Mouse (Mus musculus) cerebellum, adult 11 months (tissue): ENCODE measurements around the gene Pknox2.

ENCODE experiments used
- DNase-seq: peaks from one replicate; pipeline ENCODE4 v3.0.0; 2022

Pknox2 gene

DNA sequence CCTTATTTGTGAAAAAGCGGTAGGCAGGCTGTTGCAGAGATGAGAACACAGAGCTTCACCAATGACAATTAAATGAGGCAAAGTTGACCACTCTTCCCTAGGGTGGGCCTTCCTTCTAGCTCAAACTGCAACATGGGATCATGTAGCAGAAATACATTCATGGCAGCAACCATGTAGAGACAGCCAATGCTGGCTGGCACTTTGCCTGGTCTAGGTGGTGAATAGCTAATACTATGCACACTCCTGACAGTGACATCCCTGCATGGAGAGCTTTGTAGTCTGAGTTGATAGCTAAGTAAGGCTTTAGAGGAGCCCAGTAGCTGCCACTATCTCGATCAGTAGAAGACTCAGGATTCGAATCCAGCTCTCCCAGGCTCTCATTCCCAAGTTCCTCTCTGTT lies 48.6 kb downstream of the Pknox2 start:
- DNase-seq: no peak

- DNase-seq: peak; percentile 20
These were observed 52.8 kb downstream of the Pknox2 start for GRCm38 (mm10) chr9:37094230-37094990.

DNA sequence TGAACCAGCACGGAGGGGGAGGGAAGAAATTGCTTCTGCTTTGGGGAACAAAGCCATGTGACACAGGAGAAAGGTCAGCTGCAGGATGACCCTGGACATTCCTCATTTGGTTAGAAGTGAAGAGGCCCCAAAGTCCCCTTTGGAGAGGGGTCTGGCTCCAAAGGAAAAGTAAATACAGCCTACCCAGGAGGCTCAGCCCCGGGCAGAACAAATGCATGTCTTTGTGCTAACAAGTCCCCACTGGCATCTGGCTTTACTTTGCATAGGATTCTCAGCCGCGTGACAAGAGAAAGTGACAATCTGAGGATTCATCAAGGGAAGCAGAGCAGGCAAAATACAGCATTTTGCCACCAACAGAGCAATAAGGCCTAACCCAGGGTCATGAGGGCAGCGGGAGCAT lies 54.1 kb downstream of the Pknox2 start:
- DNase-seq: no peak

GRCm38 (mm10) chr9:37089894-37090652 lies 57.1 kb downstream of the Pknox2 start:
- DNase-seq: no peak

DNA sequence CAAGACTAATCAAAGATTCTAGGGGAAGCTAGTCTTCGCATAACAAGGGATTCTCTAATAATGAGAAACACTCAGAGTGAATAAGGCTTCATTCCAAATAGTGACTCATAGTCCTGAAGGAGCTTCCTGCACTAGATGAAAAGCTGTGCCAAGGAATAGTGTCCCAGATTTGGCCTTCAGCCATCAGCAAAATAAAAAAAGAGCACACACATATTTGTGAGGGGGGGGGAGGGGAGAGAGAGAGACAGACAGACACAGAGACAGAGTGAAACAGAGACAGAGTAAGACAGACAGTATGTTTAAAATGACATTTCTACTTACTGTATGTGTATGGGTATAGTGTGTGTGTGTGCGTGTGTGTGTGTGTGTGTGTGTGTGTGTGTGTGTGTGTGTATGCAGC lies 61.8 kb downstream of the Pknox2 start:
- peak; percentile 21 for DNase-seq

DNA sequence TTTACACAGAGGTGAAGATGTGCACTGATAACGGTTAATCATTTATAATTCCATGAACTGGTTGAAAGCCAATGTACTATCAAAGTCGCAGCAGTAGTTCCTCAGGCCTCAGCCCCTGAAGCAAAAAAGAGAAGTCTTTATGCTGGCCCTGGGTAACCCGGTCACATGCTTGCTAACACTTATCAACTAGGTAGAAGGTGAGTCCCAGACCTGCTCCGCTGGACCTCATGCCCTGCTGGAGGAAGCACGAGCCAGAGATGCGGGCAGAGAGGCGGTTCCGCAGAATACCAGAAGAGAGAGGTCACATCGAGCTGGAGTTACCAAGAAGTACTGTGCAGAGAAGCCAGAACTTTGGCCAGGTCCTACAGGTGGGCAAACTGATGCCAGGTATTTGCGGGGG lies 65.0 kb downstream of the Pknox2 start:
- no peak for DNase-seq

GRCm38 (mm10) chr9:37080309-37080708 lies 66.9 kb downstream of the Pknox2 start:
- DNase-seq: no peak

GRCm38 (mm10) chr9:37077063-37077418 lies 70.2 kb downstream of the Pknox2 start:
- DNase-seq: no peak

DNA sequence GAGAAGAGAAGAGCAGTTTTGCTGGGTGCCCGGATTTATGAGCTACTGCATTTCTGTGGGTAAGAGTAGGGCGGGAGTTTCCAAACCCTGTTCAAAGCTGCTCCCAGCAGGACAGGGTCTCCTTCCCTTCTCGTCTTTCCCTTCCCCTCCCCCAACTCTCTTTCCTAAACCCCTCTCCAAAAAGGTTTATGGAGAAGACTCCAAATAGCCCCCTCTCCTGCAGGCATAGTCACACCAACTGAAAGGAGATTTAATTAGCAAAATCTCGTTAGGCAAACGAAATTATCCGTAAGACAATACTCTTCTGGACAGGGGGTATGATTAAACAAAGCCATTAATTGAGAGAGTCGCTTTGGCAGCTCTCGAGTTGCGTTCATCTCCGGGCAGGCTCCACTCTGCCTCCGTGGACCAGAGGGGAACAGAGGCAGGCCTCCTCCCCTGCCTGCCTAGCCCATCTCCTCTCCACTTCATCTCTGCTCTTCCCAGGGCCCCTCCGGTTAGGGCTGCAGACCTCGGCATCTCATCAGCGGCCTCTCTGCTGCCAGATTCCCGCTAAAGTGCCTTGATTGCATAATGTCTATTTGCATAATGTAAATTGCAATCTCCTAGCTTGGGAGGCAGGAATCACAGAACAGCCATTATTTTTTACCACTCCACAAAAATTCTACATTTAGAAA lies 70.7 kb downstream of the Pknox2 start:
- DNase-seq: no peak

DNA sequence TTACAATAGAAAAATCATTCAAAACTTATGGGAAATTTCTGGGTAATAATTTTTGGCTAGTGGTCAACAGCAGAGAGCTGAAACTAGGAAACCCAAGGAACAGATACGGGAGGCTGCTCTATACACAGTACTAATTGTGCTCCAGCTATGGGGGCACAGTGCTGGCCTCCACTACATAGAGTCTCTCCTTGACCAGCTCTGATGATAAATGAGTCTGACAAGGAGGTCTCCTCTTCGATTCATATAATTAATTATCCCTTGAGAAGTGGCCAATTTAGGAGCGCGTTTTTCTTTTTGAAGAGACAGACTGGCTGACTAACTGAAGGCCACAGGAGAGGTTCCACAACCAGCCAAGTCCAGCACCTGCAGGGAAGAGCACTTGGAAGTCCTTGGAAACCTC lies 71.3 kb downstream of the Pknox2 start:
- DNase-seq: no peak

GRCm38 (mm10) chr9:37069391-37070312 lies 77.6 kb downstream of the Pknox2 start:
- peak; percentile 25 for DNase-seq

DNA sequence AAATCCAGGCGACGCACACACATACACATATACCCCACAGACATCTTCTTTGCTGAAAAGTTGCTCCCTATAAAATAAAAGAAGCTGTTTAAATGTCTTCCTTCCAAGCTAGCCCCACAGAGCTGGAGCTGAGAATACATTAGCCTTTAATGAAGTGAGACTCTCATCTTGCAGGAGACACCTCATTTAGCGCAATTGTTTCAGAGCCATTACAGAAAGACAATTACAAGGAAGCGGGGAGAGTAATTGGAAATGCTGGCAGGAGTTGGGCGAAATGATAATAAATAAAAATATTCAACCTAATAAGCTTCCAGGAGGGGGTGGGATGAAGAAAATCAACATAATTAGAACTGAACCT lies 79.8 kb downstream of the Pknox2 start:
- no peak for DNase-seq

DNA sequence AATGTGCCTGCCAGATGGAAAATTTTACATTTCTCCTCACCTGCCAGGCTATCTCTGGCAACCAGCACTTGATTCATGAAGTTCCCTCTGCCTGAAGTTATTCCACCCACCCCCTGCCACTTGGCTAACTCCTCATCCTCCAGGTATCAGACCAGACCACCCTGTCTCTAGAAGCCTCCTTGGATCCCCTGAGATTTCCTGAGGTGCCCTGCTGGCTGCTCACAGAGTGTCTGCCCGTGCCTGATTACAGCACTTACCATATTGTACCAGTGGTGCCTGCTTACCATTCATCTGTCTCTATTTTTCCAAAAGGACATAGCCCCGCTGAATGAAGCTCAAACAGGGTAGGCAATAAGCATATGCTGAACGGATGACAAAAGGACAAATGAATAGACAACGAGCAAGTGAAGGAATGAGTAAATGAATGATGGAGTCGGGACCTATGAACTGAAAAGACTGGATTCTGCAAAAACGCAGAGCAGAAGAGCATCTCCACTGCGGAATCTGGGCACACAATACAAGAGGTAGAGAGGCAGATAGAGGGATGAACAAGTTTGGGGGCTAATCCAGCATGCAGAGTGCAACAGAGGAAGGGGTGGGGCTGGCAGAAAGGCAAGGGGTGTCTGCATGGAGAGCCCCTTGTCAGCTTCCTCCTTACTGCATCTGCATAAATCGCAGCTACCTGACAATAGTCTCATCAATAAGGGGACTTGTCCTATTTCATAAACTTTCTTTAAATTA lies 80.3 kb downstream of the Pknox2 start:
- DNase-seq: no peak

DNA sequence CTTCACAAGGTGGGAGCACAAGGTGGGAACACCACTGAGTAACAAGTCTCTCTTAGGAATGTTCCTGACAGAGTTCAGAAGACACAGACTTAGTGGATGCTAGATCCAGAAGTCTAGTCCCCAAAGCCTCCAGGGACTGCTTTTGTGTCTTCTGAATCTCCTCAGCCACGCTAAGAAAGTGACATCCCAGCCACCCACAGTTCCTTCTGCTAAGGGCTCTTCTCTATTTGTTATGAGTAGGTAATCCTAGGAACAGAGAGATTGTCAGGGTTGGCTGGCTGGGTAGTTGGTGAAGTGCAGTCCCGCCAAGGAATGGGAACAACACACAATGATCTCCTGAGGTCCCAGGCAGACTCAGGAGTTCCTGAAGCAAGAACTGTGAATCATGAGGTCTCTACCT lies 85.6 kb downstream of the Pknox2 start:
- no peak for DNase-seq

- no peak for DNase-seq
These were observed 92.5 kb downstream of the Pknox2 start for GRCm38 (mm10) chr9:37054703-37055102.

GRCm38 (mm10) chr9:37053601-37054512 lies 93.3 kb downstream of the Pknox2 start:
- no peak for DNase-seq

- DNase-seq: no peak
These were observed 94.2 kb downstream of the Pknox2 start for GRCm38 (mm10) chr9:37053041-37053440.

DNA sequence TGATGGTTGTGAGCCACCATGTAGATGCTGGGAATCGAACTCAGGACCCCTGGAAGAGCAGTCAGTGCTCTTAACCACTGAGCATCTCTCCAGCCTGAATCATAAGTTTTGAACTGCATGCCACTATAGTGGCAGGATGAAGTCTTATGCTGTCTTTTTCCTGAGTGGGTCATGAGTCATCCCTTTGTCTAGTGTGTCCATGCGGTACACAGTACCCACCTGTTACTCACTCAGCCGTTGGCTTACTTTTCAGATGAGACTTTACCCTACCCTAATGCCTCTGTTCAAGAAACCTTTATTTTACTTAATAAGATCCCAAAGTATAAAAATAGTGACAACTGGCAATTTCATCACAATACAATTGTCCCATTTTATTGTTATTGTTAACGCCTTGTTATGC lies 95.5 kb downstream of the Pknox2 start:
- DNase-seq: no peak

DNA sequence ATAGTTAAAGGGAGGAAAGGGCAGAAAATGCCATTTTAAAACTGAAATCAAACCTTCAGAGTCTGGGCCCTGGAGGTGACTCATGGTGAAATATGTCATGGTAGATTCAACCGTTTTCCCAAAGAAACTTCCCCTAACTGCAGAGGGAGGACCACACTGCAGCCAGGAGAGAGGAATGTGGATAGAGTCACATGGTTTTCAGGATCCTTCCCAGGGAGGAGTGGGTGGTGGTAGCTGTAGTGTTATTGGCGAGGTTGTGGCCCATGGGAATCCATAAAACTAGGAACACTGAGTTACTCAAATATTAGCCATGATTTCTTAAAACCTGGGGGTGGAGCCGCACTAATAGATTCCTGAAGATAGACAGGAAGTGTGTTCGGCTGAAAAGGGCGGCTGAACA lies 99.7 kb downstream of the Pknox2 start:
- DNase-seq: no peak

DNA sequence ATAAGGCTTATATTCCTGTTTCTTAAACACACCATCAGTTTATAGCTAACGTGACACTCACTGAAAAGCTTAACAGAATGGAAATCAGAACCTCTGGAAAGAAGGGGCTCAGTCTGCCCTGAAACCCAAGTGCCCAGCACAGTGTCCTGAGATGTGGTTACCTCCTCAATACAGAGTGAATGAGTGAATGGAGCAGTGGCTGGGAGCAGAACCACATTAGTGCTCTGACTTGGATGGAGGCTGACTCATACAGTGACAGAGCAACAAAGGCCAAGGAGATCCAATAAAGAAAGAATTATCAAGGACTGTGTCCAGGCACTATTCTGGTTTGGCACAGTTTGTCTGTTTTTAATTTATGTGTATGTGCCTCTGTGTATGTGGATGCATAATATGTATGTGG lies 101.3 kb downstream of the Pknox2 start:
- no peak for DNase-seq

DNA sequence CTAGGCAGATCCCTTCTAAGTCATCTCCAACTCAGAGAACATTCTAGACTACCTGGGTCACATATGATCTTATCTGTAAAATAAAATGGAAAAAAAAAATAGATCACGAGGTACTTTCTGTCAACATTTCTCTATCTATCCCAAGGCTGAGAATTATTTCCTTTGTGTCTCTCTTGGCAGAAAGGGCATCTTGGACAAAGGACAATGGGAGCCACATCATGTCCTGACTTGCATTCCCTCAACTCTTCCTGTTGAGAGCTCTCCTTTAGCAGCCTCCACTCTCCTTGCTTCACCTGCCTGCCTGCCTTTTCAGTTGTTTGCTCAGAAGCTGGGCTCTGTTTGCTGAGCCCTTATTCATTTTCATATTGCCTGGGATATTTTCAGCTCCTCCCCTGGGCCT lies 103.0 kb downstream of the Pknox2 start:
- DNase-seq: no peak
